Mouse (Mus musculus) heart, adult 2 months (tissue): Measurements from ENCODE around the gene Pola1. TPM values are rescaled to one million over a fixed set of nuclear protein-coding genes. Genes with fewer than 3 reads are reported as not detected.
"Not testable (repeated sequence)": the region's sequence is repeated elsewhere in the genome, so short reads cannot be mapped to it uniquely, and the experiment has no call there.

Experiments used
- DNase-seq, 2 experiments: peaks; one replicate each; pipeline ENCODE4 v3.0.0; 2021
- H3K27ac ChIP-seq: fragments of 200-600 bp; 2 replicates; pipeline ENCODE4 v1.8.1; 2022
- H3K27me3 ChIP-seq: fragments of 200-500 bp; 2 replicates; pipeline ENCODE4 v1.6.1; 2012; ENCODE audit warnings: mild to moderate bottlenecking, low read length, inconsistent platforms, mixed read lengths; ENCODE audit not compliant: control insufficient read depth, insufficient read depth
- H3K36me3 ChIP-seq: fragments of 200-500 bp; 2 replicates; pipeline ENCODE4 v1.6.1; 2012; ENCODE audit warnings: low read length, inconsistent platforms; ENCODE audit not compliant: control insufficient read depth, insufficient read depth
- H3K4me1 ChIP-seq: fragments of 200-500 bp; 2 replicates; pipeline ENCODE4 v1.6.1; 2011; ENCODE audit warnings: low read length; ENCODE audit not compliant: control insufficient read depth, insufficient read depth
- H3K4me3 ChIP-seq: fragments of 200-600 bp; 2 replicates; pipeline ENCODE4 v1.8.1; 2022
- H3K79me2 ChIP-seq: fragments of 200-500 bp; replicated peaks from 2 replicates; pipeline ENCODE4 v1.6.1; 2012; ENCODE audit warnings: mild to moderate bottlenecking, inconsistent platforms, low read length, moderate library complexity, mixed read lengths; ENCODE audit not compliant: control insufficient read depth, insufficient read depth
- H3K9ac ChIP-seq: fragments of 200-500 bp; 2 replicates; pipeline ENCODE4 v1.6.1; 2012; ENCODE audit warnings: low read depth, mild to moderate bottlenecking, control low read depth, inconsistent platforms, low read length, mixed read lengths
- CTCF ChIP-seq: fragments of 200-600 bp; IDR thresholded peaks from 2 replicates; pipeline ENCODE4 v1.8.1; 2022; ENCODE audit warnings: antibody characterized with exemption, mild to moderate bottlenecking, moderate library complexity
- EP300 ChIP-seq: fragments of 200-500 bp; IDR thresholded peaks from 2 replicates; pipeline ENCODE4 v1.6.1; 2011; ENCODE audit warnings: low read depth, low read length, control low read depth; ENCODE audit not compliant: insufficient read depth
- POLR2A ChIP-seq: fragments of 200-500 bp; IDR thresholded peaks from 2 replicates; pipeline ENCODE4 v1.6.1; 2011; ENCODE audit warnings: mild to moderate bottlenecking, low read depth, low read length, control low read depth; ENCODE audit not compliant: insufficient read depth
- WGBS: fragments of 180-500 bp; shearing (Covaris S2); methylation state at CpG from one replicate; pipeline ENCODE4 v1.1.7; 2018; 5-methylcytosine and 5-hydroxymethylcytosine counted together
- intact Hi-C: fragments of 180-260 bp; cut with DNase I; formaldehyde crosslinking; loops from one replicate; pipeline ENCODE4 v1.15.1; 2025
- polyA plus RNA-seq: library from polyadenylated mRNA; depleted of rRNA; stranded (reverse); fragments of >200 nt; gene quantifications from 2 replicates; pipeline ENCODE4 v1.2.3, GENCODE M21; 2012
- total RNA-seq, 2 experiments: library from RNA; stranded (reverse); gene quantifications; 2 replicates each; pipeline ENCODE4 v1.2.3; 2021

The Pola1 gene
- total and polyA plus RNA-seq, 3 experiments = 0.43 to 6.0 (median 4.0) TPM

DNA sequence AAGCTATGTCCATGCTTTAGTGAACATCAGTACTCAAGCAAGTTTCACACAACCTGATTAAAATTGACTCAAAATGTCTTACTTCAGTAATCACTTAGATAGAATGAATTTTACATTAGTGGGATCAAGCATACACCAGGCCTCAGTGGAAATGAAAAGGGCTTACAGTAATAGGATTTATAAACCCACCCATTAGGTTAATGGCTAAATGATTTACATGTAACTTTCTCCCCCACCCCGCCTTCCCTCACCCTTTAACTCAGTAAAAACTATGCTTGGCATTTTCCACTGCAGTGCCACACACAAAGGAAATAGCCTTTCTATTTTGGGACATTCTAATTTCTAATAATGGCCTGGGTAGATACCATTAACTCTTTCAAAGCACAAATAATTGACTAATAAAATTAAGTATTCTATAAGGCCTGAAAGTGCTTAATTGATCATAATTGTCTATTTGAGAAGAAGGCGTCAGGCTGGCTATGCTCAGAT, 129.0 kb downstream of the Pola1 start:
- intact Hi-C loops = no loop called here
- DNase-seq = no peak
- Histone ChIP-seq H3K4me3 (no peak overlapping the region), H3K27ac (peak overlapping the region; percentile 50), H3K9ac (no peak overlapping the region), H3K4me1 (no peaks in the 10 kb centered on the region), H3K36me3 (no peaks in the 10 kb centered on the region), H3K79me2 (no peaks in the 10 kb centered on the region), H3K27me3 (no peaks in the 10 kb centered on the region)
- WGBS = 59% methylated on average over 2 of the region's 2 CpGs
- TF ChIP-seq POLR2A (no peak), CTCF (no peak), EP300 (no peak)

DNA sequence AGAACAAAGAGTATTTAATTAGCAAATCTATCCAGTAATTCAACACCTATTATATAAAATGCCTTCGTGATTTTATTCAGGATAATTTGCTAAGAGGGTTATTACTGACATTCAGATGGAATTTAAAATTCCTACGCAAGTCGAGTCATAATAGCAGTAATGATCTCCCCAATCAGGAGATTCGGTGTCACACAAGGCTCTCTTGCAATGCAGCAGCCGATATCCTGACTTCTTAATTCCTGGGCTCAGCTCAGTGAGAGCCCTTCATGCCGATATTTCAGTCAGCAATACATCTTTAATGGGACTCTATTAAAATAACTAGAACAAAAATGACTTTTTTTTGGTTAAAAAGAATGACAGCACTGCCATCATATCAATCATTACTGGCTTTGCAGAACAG, 134.4 kb downstream of the Pola1 start:
- no peak for DNase-seq
- no peaks in the 10 kb centered on the region for H3K27me3 ChIP-seq
- no peak overlapping the region for H3K27ac ChIP-seq
- H3K79me2 ChIP-seq = no peaks in the 10 kb centered on the region
- H3K4me3 ChIP-seq = no peak overlapping the region
- WGBS = 84% methylated on average over 6 of the region's 6 CpGs
- intact Hi-C loops = no loop called here
- no peaks in the 10 kb centered on the region for H3K36me3 ChIP-seq
- TF ChIP-seq EP300 (no peak), CTCF (no peak), POLR2A (no peak)
- no peak overlapping the region for H3K9ac ChIP-seq
- H3K4me1 ChIP-seq = no peaks in the 10 kb centered on the region

DNA sequence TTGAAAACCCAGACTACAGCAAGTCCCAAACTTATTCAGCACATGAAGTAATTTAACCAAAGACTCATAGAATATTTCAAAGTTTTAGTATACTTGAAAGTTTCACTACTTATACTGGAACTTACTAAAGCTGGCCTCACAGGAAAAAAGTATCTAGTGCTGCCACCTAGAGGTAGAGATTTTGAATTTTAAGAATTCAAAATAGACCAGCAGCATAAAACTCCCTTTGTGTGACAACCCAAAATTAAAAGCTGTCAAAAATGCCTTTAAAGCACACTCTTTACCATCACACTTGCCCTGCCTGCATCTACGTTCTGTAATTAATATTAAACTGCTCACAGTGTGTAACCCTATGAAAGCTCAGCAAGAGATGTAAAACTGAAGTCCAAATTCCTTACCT, 166.2 kb downstream of the Pola1 start:
- no peak overlapping the region for H3K27ac ChIP-seq
- no peaks in the 10 kb centered on the region for H3K36me3 ChIP-seq
- TF ChIP-seq CTCF (peak; percentile 68), EP300 (no peak)
- no peaks in the 10 kb centered on the region for H3K79me2 ChIP-seq
- intact Hi-C loops = loop anchor here (2.0 kb wide), 1 partner anchor 397 kb away; no protein-coding TSS in a partner anchor
- no peaks in the 10 kb centered on the region for H3K4me1 ChIP-seq
- DNase-seq = no peak
- WGBS = 33% methylated on average over 1 of the region's 1 CpGs
- H3K4me3 ChIP-seq = no peak overlapping the region
- H3K9ac ChIP-seq = no peak overlapping the region
- H3K27me3 ChIP-seq = no peaks in the 10 kb centered on the region

DNA sequence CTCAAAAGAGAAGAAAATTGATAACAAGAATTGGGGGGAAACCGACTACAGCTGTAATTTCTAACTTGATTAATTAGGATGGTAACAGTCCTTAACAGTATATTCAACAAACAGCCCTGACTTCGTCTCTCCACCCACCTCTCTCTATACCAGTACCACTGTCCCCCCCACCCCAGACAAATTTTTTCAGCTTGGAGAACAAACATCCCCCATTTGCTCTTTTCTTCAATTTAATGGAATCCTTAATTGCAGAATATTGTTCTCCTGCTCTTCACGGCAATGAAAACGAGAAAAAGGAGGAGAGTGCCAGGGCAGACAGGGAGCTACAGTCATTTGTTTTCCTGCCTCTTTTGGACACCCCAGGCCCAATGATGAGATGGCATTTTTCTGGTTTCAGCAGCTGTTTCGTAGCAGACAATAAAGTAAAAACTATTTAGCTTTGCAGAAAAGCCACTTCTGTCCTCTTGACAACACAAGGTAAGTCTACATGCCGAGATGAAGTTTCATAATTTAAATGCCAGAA, 202.2 kb downstream of the Pola1 start:
- no peaks in the 10 kb centered on the region for H3K4me1 ChIP-seq
- no peak overlapping the region for H3K27ac ChIP-seq
- no peak for DNase-seq
- intact Hi-C loops = no loop called here
- 82% methylated on average over 6 of the region's 6 CpGs for WGBS
- no peak overlapping the region for H3K9ac ChIP-seq
- H3K36me3 ChIP-seq = no peaks in the 10 kb centered on the region
- H3K27me3 ChIP-seq = no peaks in the 10 kb centered on the region
- no peak for TF ChIP-seq EP300
- TF ChIP-seq POLR2A = no peak
- TF ChIP-seq CTCF = no peak
- H3K4me3 ChIP-seq = no peak overlapping the region
- H3K79me2 ChIP-seq = no peaks in the 10 kb centered on the region

DNA sequence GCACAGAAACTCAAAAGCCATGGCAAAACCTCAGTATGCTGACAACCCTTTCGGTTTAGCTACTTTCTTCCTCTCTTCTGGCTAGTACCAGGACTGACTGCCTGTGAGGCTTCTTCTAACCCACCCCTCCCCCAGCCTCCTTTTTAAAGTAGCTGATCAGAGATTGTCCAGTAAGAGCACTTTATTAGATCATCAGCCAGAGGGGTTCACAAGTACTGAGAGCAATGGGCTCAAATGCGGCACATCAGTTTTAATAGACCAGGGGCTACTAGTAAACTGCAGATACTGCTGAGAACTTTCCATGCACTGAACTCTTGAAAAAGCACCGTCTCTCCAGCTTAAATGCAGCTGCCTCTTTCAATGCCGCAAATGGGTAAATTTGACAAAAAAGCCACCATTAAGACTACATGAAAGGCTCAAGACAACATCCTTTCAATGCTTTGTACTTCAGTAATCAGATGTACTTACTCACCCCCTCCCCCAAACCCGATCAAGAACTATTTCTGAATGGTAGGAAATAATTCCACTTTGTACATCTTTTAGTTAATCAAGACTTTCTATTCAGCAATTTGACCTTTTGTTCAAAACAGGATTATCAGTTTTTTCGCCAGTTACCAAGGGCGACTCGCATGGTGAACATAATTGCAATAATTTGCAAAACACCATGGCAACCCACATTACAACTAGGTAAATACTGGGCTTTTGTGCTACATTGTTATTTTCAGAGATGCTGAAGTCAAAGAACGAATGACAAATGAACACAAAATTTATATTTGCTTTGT, 202.8 kb downstream of the Pola1 start:
- no peaks in the 10 kb centered on the region for H3K27me3 ChIP-seq
- H3K36me3 ChIP-seq = no peaks in the 10 kb centered on the region
- 85% methylated on average over 9 of the region's 9 CpGs for WGBS
- intact Hi-C loops = no loop called here
- no peak for DNase-seq
- H3K27ac ChIP-seq = no peak overlapping the region
- no peak overlapping the region for H3K9ac ChIP-seq
- H3K4me3 ChIP-seq = no peak overlapping the region
- no peaks in the 10 kb centered on the region for H3K79me2 ChIP-seq
- TF ChIP-seq CTCF (no peak), EP300 (no peak), POLR2A (no peak)
- H3K4me1 ChIP-seq = no peaks in the 10 kb centered on the region

DNA sequence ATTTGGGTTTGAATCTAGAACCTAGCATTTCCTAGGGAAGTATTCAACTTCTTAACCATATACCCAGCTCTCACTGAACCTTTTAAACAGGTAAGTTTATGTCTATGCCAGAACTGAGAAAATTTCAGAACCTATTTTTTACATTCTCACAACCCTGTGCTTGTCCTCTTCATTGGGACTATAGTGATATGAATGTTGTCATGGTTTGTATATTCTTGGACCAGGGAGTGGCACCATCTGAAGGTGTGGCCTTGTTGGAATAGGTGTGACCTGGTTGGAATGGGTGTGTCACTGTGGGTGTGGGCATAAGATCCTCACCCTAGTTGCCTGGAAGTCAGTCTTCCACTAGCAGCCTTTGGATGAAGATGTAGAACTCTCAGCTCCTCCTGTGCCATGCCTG, 231.1 kb downstream of the Pola1 start:
- H3K4me3 ChIP-seq, H3K9ac ChIP-seq, H3K36me3 ChIP-seq, H3K27ac ChIP-seq, H3K27me3 ChIP-seq, H3K79me2 ChIP-seq, H3K4me1 ChIP-seq, DNase-seq, intact Hi-C loops: not testable (repeated sequence)
